Mouse (Mus musculus): ENCODE results near the gene Gsdmc3. TPM values are rescaled to one million over a fixed set of nuclear protein-coding genes. Genes with fewer than 3 reads are reported as not detected.
"Not testable (repeated sequence)": the region's sequence is repeated elsewhere in the genome, so short reads cannot be mapped to it uniquely, and the experiment has no call there.

The Gsdmc3 gene
- 0.17 and 6.3 TPM in 2 replicates for polyA plus RNA-seq (2012; rRNA removed)

GRCm38 (mm10) chr15:63878458-63878857, at the start of gene Gsdmc3:
Gene Gsdmc3 (minus strand): TSS chr15:63878558.
- H3K4me3 ChIP-seq (ENCODE audit: low read depth, low read length); H3K36me3 ChIP-seq (ENCODE audit: control insufficient read depth, insufficient read depth, low read length): not testable (repeated sequence)
- 81% methylated on average over 1 of the region's 3 CpGs for WGBS

GRCm38 (mm10) chr15:63926201-63926600, 47.8 kb upstream of the Gsdmc3 start:
- 90% methylated on average over 3 of the region's 3 CpGs for WGBS
- TF ChIP-seq POLR2A (IDR thresholded peaks at IDR 0.05; ENCODE audit: low read depth, low read length), result no peak
- no peak for TF ChIP-seq CTCF (IDR thresholded peaks at IDR 0.05; ENCODE audit: extremely low read depth, insufficient read length, insufficient replicate concordance, low read depth, low read length)
- no peaks in the 10 kb centered on the region for H3K4me1 ChIP-seq (ENCODE audit: control insufficient read depth, insufficient read depth, insufficient read length, low read length)
- H3K36me3 ChIP-seq (ENCODE audit: control insufficient read depth, insufficient read depth, low read length), result peaks cover 17% of the 10 kb centered on the region
- no peaks in the 10 kb centered on the region for H3K27me3 ChIP-seq (ENCODE audit: control insufficient read depth, insufficient read depth, low read length)
- no peak overlapping the region for H3K27ac ChIP-seq (ENCODE audit: insufficient read depth, low read depth, low read length)
- no peak overlapping the region for H3K4me3 ChIP-seq (ENCODE audit: low read depth, low read length)

More at GRCm38 (mm10) chr15:63878458-63878857, at the start of gene Gsdmc3:
- not testable (repeated sequence) for H3K27ac ChIP-seq (ENCODE audit: insufficient read depth, low read depth, low read length); H3K27me3 ChIP-seq (ENCODE audit: control insufficient read depth, insufficient read depth, low read length); H3K4me1 ChIP-seq (ENCODE audit: control insufficient read depth, insufficient read depth, insufficient read length, low read length)

- H3K27ac ChIP-seq (ENCODE audit: insufficient read depth, low read depth, low read length), result no peak overlapping the region
Observed at GRCm38 (mm10) chr15:63924484-63924883, 46.1 kb upstream of the Gsdmc3 start.

GRCm38 (mm10) chr15:63921618-63922017, 43.3 kb upstream of the Gsdmc3 start:
- not testable (repeated sequence) for H3K4me1 ChIP-seq (ENCODE audit: control insufficient read depth, insufficient read depth, insufficient read length, low read length); H3K36me3 ChIP-seq (ENCODE audit: control insufficient read depth, insufficient read depth, low read length); H3K27me3 ChIP-seq (ENCODE audit: control insufficient read depth, insufficient read depth, low read length); H3K27ac ChIP-seq (ENCODE audit: insufficient read depth, low read depth, low read length); H3K4me3 ChIP-seq (ENCODE audit: low read depth, low read length)
- WGBS, result 16% methylated on average over 3 of the region's 5 CpGs

More at GRCm38 (mm10) chr15:63924484-63924883, 46.1 kb upstream of the Gsdmc3 start:
- 72% methylated on average over 1 of the region's 1 CpGs for WGBS
- TF ChIP-seq POLR2A (IDR thresholded peaks at IDR 0.05; ENCODE audit: low read depth, low read length) (no peak), CTCF (IDR thresholded peaks at IDR 0.05; ENCODE audit: extremely low read depth, insufficient read length, insufficient replicate concordance, low read depth, low read length) (no peak)
- Histone ChIP-seq H3K4me1 (ENCODE audit: control insufficient read depth, insufficient read depth, insufficient read length, low read length) (no peaks in the 10 kb centered on the region), H3K4me3 (ENCODE audit: low read depth, low read length) (no peak overlapping the region), H3K27me3 (ENCODE audit: control insufficient read depth, insufficient read depth, low read length) (no peaks in the 10 kb centered on the region), H3K36me3 (ENCODE audit: control insufficient read depth, insufficient read depth, low read length) (peaks cover 7% of the 10 kb centered on the region; the same call in 1 of the 2 replicates)

GRCm38 (mm10) chr15:63919728-63920127, 41.4 kb upstream of the Gsdmc3 start:
- not testable (repeated sequence) for H3K4me3 ChIP-seq (ENCODE audit: low read depth, low read length); H3K27me3 ChIP-seq (ENCODE audit: control insufficient read depth, insufficient read depth, low read length); H3K4me1 ChIP-seq (ENCODE audit: control insufficient read depth, insufficient read depth, insufficient read length, low read length); H3K27ac ChIP-seq (ENCODE audit: insufficient read depth, low read depth, low read length); H3K36me3 ChIP-seq (ENCODE audit: control insufficient read depth, insufficient read depth, low read length)
- 36% methylated on average over 2 of the region's 2 CpGs for WGBS

- H3K27me3 ChIP-seq (ENCODE audit: control insufficient read depth, insufficient read depth, low read length); H3K27ac ChIP-seq (ENCODE audit: insufficient read depth, low read depth, low read length); H3K4me3 ChIP-seq (ENCODE audit: low read depth, low read length); H3K36me3 ChIP-seq (ENCODE audit: control insufficient read depth, insufficient read depth, low read length); H3K4me1 ChIP-seq (ENCODE audit: control insufficient read depth, insufficient read depth, insufficient read length, low read length): not testable (repeated sequence)
- 83% methylated on average over 4 of the region's 4 CpGs for WGBS
Observed at GRCm38 (mm10) chr15:63916584-63916983, 38.2 kb upstream of the Gsdmc3 start.

- H3K4me1 ChIP-seq (ENCODE audit: control insufficient read depth, insufficient read depth, insufficient read length, low read length); H3K36me3 ChIP-seq (ENCODE audit: control insufficient read depth, insufficient read depth, low read length): not testable (repeated sequence)
- WGBS, result 63% methylated on average over 2 of the region's 2 CpGs
Observed at GRCm38 (mm10) chr15:63912197-63912596, 33.8 kb upstream of the Gsdmc3 start, which contains the start of gene Gsdmc4. Gene Gsdmc4 (minus strand): TSS chr15:63912297.

GRCm38 (mm10) chr15:63909896-63910295, 31.5 kb upstream of the Gsdmc3 start:
- H3K27me3 ChIP-seq (ENCODE audit: control insufficient read depth, insufficient read depth, low read length); H3K4me1 ChIP-seq (ENCODE audit: control insufficient read depth, insufficient read depth, insufficient read length, low read length); H3K27ac ChIP-seq (ENCODE audit: insufficient read depth, low read depth, low read length); H3K36me3 ChIP-seq (ENCODE audit: control insufficient read depth, insufficient read depth, low read length); H3K4me3 ChIP-seq (ENCODE audit: low read depth, low read length): not testable (repeated sequence)

More at GRCm38 (mm10) chr15:63912197-63912596, 33.8 kb upstream of the Gsdmc3 start, which contains the start of gene Gsdmc4:
- H3K4me3 ChIP-seq (ENCODE audit: low read depth, low read length); H3K27ac ChIP-seq (ENCODE audit: insufficient read depth, low read depth, low read length); H3K27me3 ChIP-seq (ENCODE audit: control insufficient read depth, insufficient read depth, low read length): not testable (repeated sequence)

All from small intestine, adult 2 months (tissue).